Mouse (Mus musculus) heart, embryonic 15.5 days (tissue): Measurements from ENCODE around the gene Tspan10. TPM values are rescaled to one million over a fixed set of nuclear protein-coding genes. Genes with fewer than 3 reads are reported as not detected.

Source experiments
- ATAC-seq: fragments of 200-750 bp; cut with Nextera tagmentation; replicated peaks from 2 replicates; pipeline ENCODE4 v1.8.0; 2017; ENCODE audit warnings: low read depth, moderate TSS enrichment; ENCODE audit not compliant: insufficient number of reproducible peaks, insufficient read depth, low FRiP score
- H3K27ac ChIP-seq: fragments of 300-500 bp; sonication (generic); 2 replicates; pipeline ENCODE4 v1.5.1; 2015; ENCODE audit warnings: mild to moderate bottlenecking, inconsistent platforms
- H3K27me3 ChIP-seq: fragments of 300-500 bp; sonication (generic); 2 replicates; pipeline ENCODE4 v1.6.1; 2015; ENCODE audit warnings: inconsistent platforms
- H3K36me3 ChIP-seq: fragments of 300-500 bp; sonication (generic); 2 replicates; pipeline ENCODE4 v1.6.1; 2015; ENCODE audit warnings: mild to moderate bottlenecking, inconsistent platforms
- H3K4me1 ChIP-seq: fragments of 300-500 bp; sonication (generic); replicated peaks from 2 replicates; pipeline ENCODE4 v1.6.1; 2015; ENCODE audit warnings: inconsistent platforms
- H3K4me2 ChIP-seq: fragments of 300-500 bp; sonication (generic); 2 replicates; pipeline ENCODE4 v1.6.1; 2015; ENCODE audit warnings: inconsistent platforms, mild to moderate bottlenecking, moderate library complexity
- H3K4me3 ChIP-seq: fragments of 300-500 bp; sonication (generic); 2 replicates; pipeline ENCODE4 v1.5.1; 2015; ENCODE audit warnings: mild to moderate bottlenecking, inconsistent platforms
- H3K9ac ChIP-seq: fragments of 300-500 bp; sonication (generic); 2 replicates; pipeline ENCODE4 v1.6.1; 2015; ENCODE audit warnings: mild to moderate bottlenecking, inconsistent platforms
- H3K9me3 ChIP-seq: fragments of 300-500 bp; sonication (generic); replicated peaks from 2 replicates; pipeline ENCODE4 v1.6.1; 2016; ENCODE audit warnings: inconsistent platforms
- WGBS: fragments of 180-500 bp; shearing (Covaris S2); methylation state at CpG from one replicate; pipeline ENCODE4 v1.1.7; 2015; ENCODE audit warnings: mixed read lengths; 5-methylcytosine and 5-hydroxymethylcytosine counted together
- polyA plus RNA-seq: library from polyadenylated mRNA; unstranded; fragments of >200 nt; fragmentation: Nextera tagmentation; extraction: Ambion mirVana; gene quantifications from 2 replicates; pipeline ENCODE4 v1.2.1, GENCODE M21; 2015

Tspan10 gene
- polyA plus RNA-seq, 1 experiment from 2014 or later = 0.09 TPM

GRCm38 (mm10) chr11:120423569-120424295 lies 18.7 kb upstream of the Tspan10 start:
- Histone ChIP-seq H3K9me3 (no peaks in the 10 kb centered on the region), H3K4me2 (no peak overlapping the region), H3K9ac (no peak overlapping the region), H3K4me3 (no peak overlapping the region), H3K27ac (peak overlapping the region; percentile 19; the same call in 1 of the 2 replicates), H3K4me1 (peaks cover 11% of the 10 kb centered on the region), H3K36me3 (peaks cover 65% of the 10 kb centered on the region), H3K27me3 (no peaks in the 10 kb centered on the region)
- WGBS = 64% methylated on average over 9 of the region's 9 CpGs
- no peak for ATAC-seq

- H3K4me3 ChIP-seq = no peak overlapping the region
- H3K4me1 ChIP-seq = peaks cover 11% of the 10 kb centered on the region
- no peak overlapping the region for H3K4me2 ChIP-seq
- H3K27ac ChIP-seq = no peak overlapping the region
- 89% methylated on average over 3 of the region's 3 CpGs for WGBS
- no peaks in the 10 kb centered on the region for H3K27me3 ChIP-seq
- no peak overlapping the region for H3K9ac ChIP-seq
- H3K9me3 ChIP-seq = no peaks in the 10 kb centered on the region
- H3K36me3 ChIP-seq = peaks cover 61% of the 10 kb centered on the region
- no peak for ATAC-seq
These were observed 15.7 kb upstream of the Tspan10 start for GRCm38 (mm10) chr11:120426727-120427126.

- Histone ChIP-seq H3K36me3 (peaks cover 26% of the 10 kb centered on the region), H3K4me2 (peak within 1 kb of the TSS; percentile 81), H3K27me3 (no peaks in the 10 kb centered on the region), H3K9me3 (no peaks in the 10 kb centered on the region), H3K9ac (peak within 1 kb of the TSS; percentile 93), H3K27ac (peak within 1 kb of the TSS; percentile 70), H3K4me1 (peaks cover 12% of the 10 kb centered on the region), H3K4me3 (peak within 1 kb of the TSS; percentile 79)
- WGBS = under 1% methylated on average over 69 of the region's 77 CpGs
- ATAC-seq = peak; percentile 87
These were observed 5.1 kb upstream of the Tspan10 start, which contains the start of gene Nploc4 for GRCm38 (mm10) chr11:120437152-120437856. Gene Nploc4 (minus strand): TSS chr11:120437708.

DNA sequence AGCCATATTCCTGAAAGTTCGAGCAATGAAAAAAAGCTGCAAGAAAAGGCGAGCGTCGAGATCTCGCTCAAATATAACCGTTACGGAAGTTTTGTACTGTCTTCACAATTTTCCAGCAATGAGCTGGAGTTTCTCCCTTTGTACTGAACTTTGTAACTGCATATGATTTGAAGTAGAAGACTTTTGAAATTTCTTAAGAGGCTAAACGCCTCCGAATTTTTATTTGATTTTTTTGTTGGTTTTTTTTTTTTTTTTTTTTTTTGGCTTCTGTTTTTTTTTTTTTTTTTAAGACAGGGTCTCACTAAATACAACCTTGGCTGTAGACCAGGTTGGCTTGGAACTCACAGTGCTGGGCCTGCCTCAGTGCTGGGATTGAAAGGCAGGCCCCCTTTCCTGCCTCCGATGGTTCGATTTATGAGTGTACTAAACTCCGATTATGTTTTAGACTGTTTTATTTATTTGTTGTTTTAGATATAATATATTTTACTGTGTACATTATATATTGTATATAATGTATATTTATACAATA lies 4.5 kb upstream of the Tspan10 start:
- ATAC-seq = no peak
- Histone ChIP-seq H3K36me3 (peaks cover 20% of the 10 kb centered on the region), H3K9ac (peak overlapping the region; percentile 93), H3K4me3 (peak overlapping the region; percentile 79), H3K27me3 (no peaks in the 10 kb centered on the region), H3K4me1 (peaks cover 12% of the 10 kb centered on the region), H3K9me3 (no peaks in the 10 kb centered on the region), H3K27ac (peak overlapping the region; percentile 70), H3K4me2 (peak overlapping the region; percentile 81)
- WGBS = 23% methylated on average over 12 of the region's 12 CpGs

GRCm38 (mm10) chr11:120442765-120443280 lies 379 bp downstream of the Tspan10 start:
- Histone ChIP-seq H3K27ac (no peak overlapping the region), H3K9me3 (no peaks in the 10 kb centered on the region), H3K4me3 (no peak overlapping the region), H3K4me2 (no peak overlapping the region), H3K4me1 (no peaks in the 10 kb centered on the region; the same call in 1 of the 2 replicates), H3K27me3 (no peaks in the 10 kb centered on the region), H3K9ac (no peak overlapping the region), H3K36me3 (no peaks in the 10 kb centered on the region)
- WGBS = 90% methylated on average over 3 of the region's 3 CpGs
- ATAC-seq = no peak

DNA sequence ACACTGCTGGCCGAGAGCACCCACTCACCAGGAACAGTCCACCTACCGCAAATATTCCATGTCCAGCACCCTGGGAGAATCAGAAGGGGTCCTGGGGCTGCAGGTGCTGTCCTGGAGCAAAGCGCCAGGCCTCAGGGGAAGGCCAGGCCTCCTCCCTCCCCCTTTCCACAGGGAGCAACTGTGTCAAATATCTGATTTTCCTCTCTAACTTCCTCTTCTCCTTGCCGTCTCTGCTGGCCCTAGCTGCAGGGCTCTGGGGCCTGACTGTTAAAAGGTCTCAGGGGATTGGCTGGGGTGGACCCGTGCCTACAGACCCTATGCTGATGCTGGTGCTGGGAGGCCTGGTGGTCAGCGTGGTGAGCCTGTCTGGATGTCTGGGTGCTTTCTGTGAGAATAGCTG lies 1.7 kb downstream of the Tspan10 start:
- H3K27me3 ChIP-seq = no peaks in the 10 kb centered on the region
- no peak for ATAC-seq
- H3K36me3 ChIP-seq = no peaks in the 10 kb centered on the region
- H3K4me3 ChIP-seq = no peak overlapping the region
- no peak overlapping the region for H3K9ac ChIP-seq
- no peak overlapping the region for H3K27ac ChIP-seq
- WGBS = 68% methylated on average over 6 of the region's 6 CpGs
- no peak overlapping the region for H3K4me2 ChIP-seq
- no peaks in the 10 kb centered on the region; the same call in 1 of the 2 replicates for H3K4me1 ChIP-seq
- no peaks in the 10 kb centered on the region for H3K9me3 ChIP-seq

DNA sequence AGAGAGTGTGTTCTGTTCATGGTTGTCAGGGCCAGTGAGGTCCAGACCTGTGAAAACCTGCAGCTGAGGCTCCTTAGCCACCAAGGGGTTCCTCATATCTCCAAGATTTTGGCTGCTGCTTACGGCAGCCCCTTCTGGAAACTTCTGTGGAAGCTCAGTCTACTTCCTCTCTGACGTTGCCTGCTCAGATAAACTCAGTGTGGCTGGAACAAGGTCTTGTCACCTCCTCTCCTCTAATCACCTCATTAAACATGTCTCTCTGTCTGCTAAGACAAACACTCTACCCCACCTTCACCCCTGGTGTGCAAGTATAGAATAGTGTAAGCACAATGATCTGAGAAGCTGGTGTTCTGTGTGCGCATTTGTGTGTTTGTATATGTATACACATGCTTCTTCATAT lies 3.0 kb downstream of the Tspan10 start:
- H3K4me3 ChIP-seq = no peak overlapping the region
- no peaks in the 10 kb centered on the region; the same call in 1 of the 2 replicates for H3K4me1 ChIP-seq
- no peak for ATAC-seq
- H3K36me3 ChIP-seq = no peaks in the 10 kb centered on the region
- 44% methylated on average over 3 of the region's 3 CpGs for WGBS
- no peak overlapping the region for H3K4me2 ChIP-seq
- no peaks in the 10 kb centered on the region for H3K9me3 ChIP-seq
- no peak overlapping the region for H3K27ac ChIP-seq
- no peak overlapping the region for H3K9ac ChIP-seq
- H3K27me3 ChIP-seq = no peaks in the 10 kb centered on the region

- Histone ChIP-seq H3K4me1 (no peaks in the 10 kb centered on the region; the same call in 1 of the 2 replicates), H3K27ac (no peak overlapping the region), H3K9ac (no peak overlapping the region), H3K4me3 (no peak overlapping the region), H3K9me3 (no peaks in the 10 kb centered on the region), H3K36me3 (no peaks in the 10 kb centered on the region), H3K27me3 (no peaks in the 10 kb centered on the region), H3K4me2 (no peak overlapping the region)
- WGBS = 75% methylated on average over 7 of the region's 7 CpGs
- no peak for ATAC-seq
These were observed 4.7 kb downstream of the Tspan10 start for GRCm38 (mm10) chr11:120447179-120447578.

DNA sequence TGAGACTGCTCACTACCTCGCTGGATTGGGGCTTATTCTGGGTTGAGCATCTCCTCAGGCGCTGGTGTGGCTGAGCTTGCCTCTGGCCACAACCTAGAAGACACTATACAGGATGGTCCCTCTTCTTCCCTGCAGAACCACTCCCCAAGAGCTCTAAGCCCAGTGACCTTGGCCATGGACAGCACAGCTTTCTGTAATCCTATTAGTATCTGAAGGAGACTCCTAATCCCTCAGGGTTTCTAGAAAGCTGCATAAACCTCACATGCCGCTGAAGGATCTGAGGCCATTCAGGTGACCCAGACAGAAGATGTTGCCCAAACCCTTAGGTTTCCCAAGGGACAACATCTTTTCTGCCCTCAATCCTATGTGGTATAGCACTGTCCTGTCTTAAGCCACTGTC lies 9.8 kb downstream of the Tspan10 start:
- H3K27me3 ChIP-seq = no peaks in the 10 kb centered on the region
- H3K4me2 ChIP-seq = no peak overlapping the region
- H3K9ac ChIP-seq = no peak overlapping the region
- 60% methylated on average over 3 of the region's 3 CpGs for WGBS
- no peak overlapping the region for H3K4me3 ChIP-seq
- no peak for ATAC-seq
- peaks cover 12% of the 10 kb centered on the region for H3K4me1 ChIP-seq
- peaks cover 3% of the 10 kb centered on the region; the same call in 1 of the 2 replicates for H3K36me3 ChIP-seq
- H3K27ac ChIP-seq = no peak overlapping the region
- H3K9me3 ChIP-seq = no peaks in the 10 kb centered on the region

DNA sequence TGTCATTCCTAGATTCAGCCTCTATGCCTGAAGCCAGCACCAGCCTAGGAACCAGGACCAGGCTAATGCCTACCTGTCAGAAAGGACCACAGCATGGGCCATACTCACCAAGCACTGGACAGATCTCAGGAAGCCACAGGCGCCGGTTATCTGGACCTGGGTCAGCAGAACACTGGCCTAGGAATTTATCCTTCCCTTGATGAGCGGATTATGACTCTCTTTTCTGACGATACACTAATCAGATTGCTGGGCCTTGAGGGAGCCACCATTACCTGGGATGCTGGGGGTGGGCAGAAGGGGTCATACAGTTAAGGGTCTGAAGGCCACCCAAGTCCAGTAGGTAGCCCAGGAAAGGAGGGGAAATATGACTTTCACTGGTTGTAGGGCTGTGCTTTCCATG lies 10.9 kb downstream of the Tspan10 start, which contains the start of gene Pde6g:
Gene Pde6g (minus strand): TSS at position 195 of the 400 bp plus-strand sequence.
- Histone ChIP-seq H3K9ac (no peak within 1 kb of the TSS), H3K36me3 (peaks cover 3% of the 10 kb centered on the region; the same call in 1 of the 2 replicates), H3K4me1 (peaks cover 14% of the 10 kb centered on the region), H3K4me3 (no peak within 1 kb of the TSS), H3K9me3 (no peaks in the 10 kb centered on the region), H3K27me3 (no peaks in the 10 kb centered on the region), H3K4me2 (no peak within 1 kb of the TSS), H3K27ac (no peak within 1 kb of the TSS)
- WGBS = 76% methylated on average over 4 of the region's 4 CpGs
- ATAC-seq = no peak

GRCm38 (mm10) chr11:120454965-120455364 lies 12.5 kb downstream of the Tspan10 start:
- Histone ChIP-seq H3K9me3 (no peaks in the 10 kb centered on the region), H3K4me3 (no peak overlapping the region), H3K4me2 (no peak overlapping the region), H3K9ac (no peak overlapping the region), H3K4me1 (peaks cover 27% of the 10 kb centered on the region), H3K27ac (no peak overlapping the region), H3K36me3 (peaks cover 5% of the 10 kb centered on the region; the same call in 1 of the 2 replicates), H3K27me3 (no peaks in the 10 kb centered on the region)
- no peak for ATAC-seq
- WGBS = 90% methylated on average over 4 of the region's 4 CpGs
